Mouse (Mus musculus) neural tube, postnatal 0 days (tissue): ENCODE measurements around the gene U2af1. TPM values are rescaled to one million over a fixed set of nuclear protein-coding genes. Genes with fewer than 3 reads are reported as not detected.

ENCODE experiments used
- polyA plus RNA-seq: library from polyadenylated mRNA; unstranded; fragments of >200 nt; fragmentation: Nextera tagmentation; extraction: Ambion mirVana; gene quantifications from 2 replicates; pipeline ENCODE4 v1.2.1, GENCODE M21; 2015

U2af1 gene
- polyA plus RNA-seq, result 177 and 190 TPM in 2 replicates

GRCm38 (mm10) chr17:31658468-31659185 is at the start of gene U2af1:
TSS of gene U2af1 (minus strand) at chr17:31658892.

GRCm38 (mm10) chr17:31677507-31677906 is 18.8 kb upstream of the U2af1 start, which contains the start of gene Cryaa:
TSS of gene Cryaa (plus strand) at chr17:31677807.

GRCm38 (mm10) chr17:31636942-31637811 is 21.5 kb downstream of the U2af1 start, which contains the start of gene Cbs:
TSS of gene Cbs (minus strand) at chr17:31637238.

Other genes starting within 250 kb of the U2af1 start
- 21.9 and 26.0 TPM in 2 replicates for gene Wdr4, start 138.9 kb downstream of the U2af1 start, polyA plus RNA-seq
- gene Ndufv3, start 138.8 kb downstream of the U2af1 start, polyA plus RNA-seq, result 554 and 565 TPM in 2 replicates
- 32.5 and 36.4 TPM in 2 replicates for gene Pknox1, start 94.2 kb downstream of the U2af1 start, polyA plus RNA-seq
- 38.4 and 40.5 TPM in 2 replicates for gene Cbs, start 21.7 kb downstream of the U2af1 start, polyA plus RNA-seq
- gene Cryaa, start 18.9 kb upstream of the U2af1 start, polyA plus RNA-seq, result 0.80 and 0.90 TPM in 2 replicates
- 15.0 and 16.8 TPM in 2 replicates for gene Sik1, start 196.9 kb upstream of the U2af1 start, polyA plus RNA-seq